In genomic region chr7:3580029-3580428, GRCm38 (mm10) we compare ENCODE assay signal across 21 mouse cellular contexts. TPM values are rescaled to one million over a fixed set of nuclear protein-coding genes. Genes with fewer than 3 reads are reported as not detected.
"Had no signal": no experiment of that assay in that cellular context is flagged by ENCODE, and none has a peak within 500 bp of the region (broad histone marks: within the 10 kb centered on the region; RNA-seq: fewer than 3 reads in every experiment).

No protein-coding gene starts in this region.

- H3K27me3 ChIP-seq: intestine, embryonic 15.5 days; kidney, embryonic 15.5 days; limb, embryonic 12.5 days; limb, embryonic 15.5 days; midbrain, embryonic 12.5 days; neural tube, embryonic 13.5 days had no signal

- H3K4me1 ChIP-seq: intestine, embryonic 15.5 days; kidney, embryonic 15.5 days; limb, embryonic 12.5 days; limb, embryonic 15.5 days; midbrain, embryonic 12.5 days; neural tube, embryonic 13.5 days had no signal

- H3K4me2 ChIP-seq: intestine, embryonic 15.5 days; kidney, embryonic 15.5 days; limb, embryonic 12.5 days; limb, embryonic 15.5 days; liver, embryonic 11.5 days; lung, embryonic 14.5 days; midbrain, embryonic 12.5 days; neural tube, embryonic 13.5 days had no signal

- ATAC-seq: intestine, embryonic 15.5 days; liver, postnatal 0 days; lung, postnatal 0 days; midbrain, embryonic 16.5 days had no signal

- H3K9me3 ChIP-seq: intestine, embryonic 15.5 days; kidney, embryonic 15.5 days; limb, embryonic 15.5 days; midbrain, embryonic 12.5 days; neural tube, embryonic 13.5 days had no signal

- H3K27ac ChIP-seq: intestine, embryonic 15.5 days; kidney, embryonic 15.5 days; limb, embryonic 12.5 days; limb, embryonic 15.5 days; liver, embryonic 14.5 days; macrophage; midbrain, embryonic 12.5 days; neural tube, embryonic 13.5 days; stomach, postnatal 0 days had no signal

- H3K36me3 ChIP-seq: intestine, embryonic 15.5 days; kidney, embryonic 15.5 days; limb, embryonic 12.5 days; limb, embryonic 15.5 days; midbrain, embryonic 12.5 days; neural tube, embryonic 13.5 days had no signal

- DNase-seq: kidney, adult 11 months; kidney, adult 8-10 months; kidney, postnatal 10 days; kidney, postnatal 4 days; left cerebral cortex, postnatal 4 days; liver, postnatal 0 days; lung, embryonic 14.5 days; right cerebral cortex, postnatal 4 days had no signal

- H3K9ac ChIP-seq: intestine, embryonic 15.5 days; kidney, embryonic 15.5 days; limb, embryonic 12.5 days; limb, embryonic 15.5 days; liver, embryonic 14.5 days; liver, postnatal 0 days; lung, embryonic 14.5 days; midbrain, embryonic 12.5 days; neural tube, embryonic 13.5 days had no signal

- H3K4me3 ChIP-seq: intestine, embryonic 15.5 days; kidney, embryonic 15.5 days; limb, embryonic 12.5 days; limb, embryonic 15.5 days; midbrain, embryonic 12.5 days; neural tube, embryonic 13.5 days had no signal

RNA-seq across cellular contexts. Expression of gene Oscar, which starts 35.9 kb away (rescaled TPM):
- total RNA-seq: megakaryocyte, adult 5-6 weeks had no signal
- polyA plus RNA-seq: kidney, embryonic 15.5 days; limb, embryonic 12.5 days; liver, embryonic 11.5 days; liver, postnatal 0 days; lung, embryonic 14.5 days; macrophage had no signal
